Mouse (Mus musculus) forebrain, embryonic 15.5 days (tissue): ENCODE data around the gene Maco1. TPM values are rescaled to one million over a fixed set of nuclear protein-coding genes. Genes with fewer than 3 reads are reported as not detected.
"Not testable (repeated sequence)": the region's sequence is repeated elsewhere in the genome, so short reads cannot be mapped to it uniquely, and the experiment has no call there.

Source experiments
- ATAC-seq: fragments of 200-750 bp; cut with Nextera tagmentation; replicated peaks from 2 replicates; pipeline ENCODE4 v1.8.0; 2017; ENCODE audit warnings: mild to moderate bottlenecking, moderate TSS enrichment, moderate library complexity
- H3K27ac ChIP-seq: fragments of 300-500 bp; sonication (generic); replicated peaks from 2 replicates; pipeline ENCODE4 v1.5.1; 2015; ENCODE audit warnings: mild to moderate bottlenecking, inconsistent platforms
- H3K27me3 ChIP-seq: fragments of 300-500 bp; sonication (generic); 2 replicates; pipeline ENCODE4 v1.6.1; 2015; ENCODE audit warnings: inconsistent platforms
- H3K36me3 ChIP-seq: fragments of 300-500 bp; sonication (generic); 2 replicates; pipeline ENCODE4 v1.6.1; 2015; ENCODE audit warnings: mild to moderate bottlenecking, inconsistent platforms
- H3K4me1 ChIP-seq: fragments of 300-500 bp; sonication (generic); 2 replicates; pipeline ENCODE4 v1.6.1; 2015; ENCODE audit warnings: inconsistent platforms
- H3K4me2 ChIP-seq: fragments of 300-500 bp; sonication (generic); replicated peaks from 2 replicates; pipeline ENCODE4 v1.6.1; 2015; ENCODE audit warnings: mild to moderate bottlenecking, inconsistent platforms
- H3K4me3 ChIP-seq: fragments of 300-500 bp; sonication (generic); 2 replicates; pipeline ENCODE4 v1.5.1; 2015; ENCODE audit warnings: mild to moderate bottlenecking, inconsistent platforms
- H3K9ac ChIP-seq: fragments of 300-500 bp; sonication (generic); replicated peaks from 2 replicates; pipeline ENCODE4 v1.6.1; 2015; ENCODE audit warnings: mild to moderate bottlenecking, inconsistent platforms
- H3K9me3 ChIP-seq: fragments of 300-500 bp; sonication (generic); 2 replicates; pipeline ENCODE4 v1.6.1; 2016; ENCODE audit warnings: inconsistent platforms
- WGBS: fragments of 180-500 bp; shearing (Covaris S2); methylation state at CpG from one replicate; pipeline ENCODE4 v1.1.7; 2015; ENCODE audit warnings: mixed read lengths; 5-methylcytosine and 5-hydroxymethylcytosine counted together
- polyA plus RNA-seq: library from polyadenylated mRNA; unstranded; fragments of >200 nt; fragmentation: Nextera tagmentation; extraction: Ambion mirVana; gene quantifications from 2 replicates; pipeline ENCODE4 v1.2.1, GENCODE M21; 2015

Maco1 gene
- polyA plus RNA-seq, 1 experiment from 2014 or later: 112 TPM

- 91% methylated on average over 1 of the region's 1 CpGs for WGBS
- no peak for ATAC-seq
- Histone ChIP-seq H3K9me3 (no peaks in the 10 kb centered on the region), H3K9ac (no peak overlapping the region), H3K4me3 (no peak overlapping the region), H3K4me1 (0 out of 2 replicates have a peak, but pooled peaks cover 3% of the 10 kb centered on the region), H3K36me3 (peaks cover 11% of the 10 kb centered on the region), H3K4me2 (no peak overlapping the region), H3K27ac (no peak overlapping the region), H3K27me3 (no peaks in the 10 kb centered on the region)
Observed at GRCm38 (mm10) chr4:134838221-134838620, 14.9 kb downstream of the Maco1 start.

DNA sequence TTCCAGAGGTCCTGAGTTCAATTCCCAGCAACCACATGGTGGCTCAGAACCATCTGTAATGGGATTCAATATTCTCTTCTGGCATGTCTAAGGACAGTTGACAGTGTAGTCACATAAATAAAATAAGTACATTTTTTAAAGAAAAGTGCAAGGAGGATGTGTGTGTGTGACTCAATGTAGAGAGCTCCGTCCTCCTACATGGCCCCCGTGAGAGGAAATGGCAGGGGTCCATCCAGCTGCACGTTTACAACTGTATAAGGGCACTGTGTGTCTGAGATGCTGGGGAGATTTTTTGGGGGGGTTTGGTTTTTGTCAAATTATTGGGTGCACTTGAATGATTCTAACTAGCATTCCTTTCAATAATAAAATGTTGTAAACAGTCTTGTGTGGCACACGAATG lies 17.7 kb downstream of the Maco1 start:
- Histone ChIP-seq H3K4me2 (no peak overlapping the region), H3K4me3 (no peak overlapping the region), H3K4me1 (0 out of 2 replicates have a peak, but pooled peaks cover 3% of the 10 kb centered on the region), H3K27me3 (no peaks in the 10 kb centered on the region), H3K9ac (no peak overlapping the region), H3K27ac (no peak overlapping the region), H3K9me3 (no peaks in the 10 kb centered on the region), H3K36me3 (peaks cover 31% of the 10 kb centered on the region)
- no peak for ATAC-seq
- 87% methylated on average over 4 of the region's 4 CpGs for WGBS

DNA sequence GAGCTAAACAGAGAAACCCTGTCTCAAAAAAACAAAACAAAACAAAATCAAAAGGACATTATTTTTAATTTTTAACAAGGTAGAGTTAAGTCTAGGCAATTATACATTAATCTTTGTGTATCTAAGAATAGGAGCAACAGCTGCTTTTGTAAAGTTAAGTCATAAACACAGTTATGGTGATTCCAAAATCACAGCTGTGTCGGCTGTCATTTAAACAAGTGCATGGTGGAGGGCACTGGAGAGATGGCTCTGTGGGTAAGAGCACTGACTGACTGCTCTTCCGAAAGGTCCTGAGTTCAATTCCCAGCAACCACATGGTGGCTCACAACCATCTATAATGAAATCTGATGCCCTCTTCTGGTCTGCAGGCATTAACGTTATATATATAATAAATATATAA lies 21.2 kb downstream of the Maco1 start:
- Histone ChIP-seq H3K4me3 (no peak overlapping the region), H3K9ac (no peak overlapping the region), H3K9me3 (no peaks in the 10 kb centered on the region), H3K27me3 (no peaks in the 10 kb centered on the region), H3K4me2 (no peak overlapping the region), H3K27ac (no peak overlapping the region), H3K36me3 (peaks cover 51% of the 10 kb centered on the region), H3K4me1 (no peaks in the 10 kb centered on the region)
- WGBS: 89% methylated on average over 3 of the region's 3 CpGs
- no peak for ATAC-seq

GRCm38 (mm10) chr4:134827806-134828205 lies 25.3 kb downstream of the Maco1 start:
- H3K36me3 ChIP-seq: peaks cover 59% of the 10 kb centered on the region
- H3K9me3 ChIP-seq: no peaks in the 10 kb centered on the region
- H3K27ac ChIP-seq: no peak overlapping the region
- H3K9ac ChIP-seq: no peak overlapping the region
- H3K4me1 ChIP-seq: peaks cover 6% of the 10 kb centered on the region; the same call in 1 of the 2 replicates
- H3K4me3 ChIP-seq: no peak overlapping the region
- no peaks in the 10 kb centered on the region for H3K27me3 ChIP-seq
- no peak for ATAC-seq
- WGBS: 94% methylated on average over 11 of the region's 11 CpGs
- H3K4me2 ChIP-seq: no peak overlapping the region

DNA sequence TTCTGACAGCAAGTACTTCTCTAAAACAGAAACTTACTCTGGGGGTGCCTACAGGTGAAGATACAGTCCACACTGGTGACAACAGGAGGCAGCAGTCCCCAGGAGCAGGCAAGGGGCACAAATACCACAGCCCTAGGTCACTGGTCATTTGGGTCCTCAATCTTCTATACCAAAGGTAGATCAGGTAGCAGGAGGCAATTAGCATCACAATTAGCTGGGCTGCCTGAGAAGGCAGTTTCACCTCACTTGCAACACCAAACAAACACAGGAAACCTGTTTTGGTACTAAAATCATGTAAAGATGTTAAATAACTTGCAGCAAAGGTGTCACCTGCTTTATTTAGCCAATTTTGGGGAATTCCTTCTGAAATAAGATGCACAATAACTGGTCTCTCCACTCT lies 26.8 kb downstream of the Maco1 start:
- Histone ChIP-seq H3K36me3 (peaks cover 50% of the 10 kb centered on the region), H3K4me2 (no peak overlapping the region), H3K9me3 (no peaks in the 10 kb centered on the region), H3K4me1 (peaks cover 6% of the 10 kb centered on the region; the same call in 1 of the 2 replicates), H3K9ac (no peak overlapping the region), H3K4me3 (no peak overlapping the region), H3K27ac (no peak overlapping the region), H3K27me3 (no peaks in the 10 kb centered on the region)
- no peak for ATAC-seq

GRCm38 (mm10) chr4:134825864-134826263 lies 27.3 kb downstream of the Maco1 start:
- H3K36me3 ChIP-seq: peaks cover 47% of the 10 kb centered on the region
- H3K4me1 ChIP-seq, H3K4me2 ChIP-seq, H3K4me3 ChIP-seq, H3K9ac ChIP-seq, H3K27ac ChIP-seq, H3K27me3 ChIP-seq, ATAC-seq, H3K9me3 ChIP-seq: not testable (repeated sequence)
- 97% methylated on average over 11 of the region's 11 CpGs for WGBS

GRCm38 (mm10) chr4:134823560-134823959 lies 29.6 kb downstream of the Maco1 start:
- Histone ChIP-seq H3K9me3 (no peaks in the 10 kb centered on the region), H3K27me3 (no peaks in the 10 kb centered on the region), H3K9ac (no peak overlapping the region), H3K4me2 (no peak overlapping the region), H3K4me1 (peaks cover 6% of the 10 kb centered on the region; the same call in 1 of the 2 replicates), H3K36me3 (peaks cover 38% of the 10 kb centered on the region), H3K4me3 (no peak overlapping the region), H3K27ac (no peak overlapping the region)
- ATAC-seq: no peak
- 70% methylated on average over 2 of the region's 2 CpGs for WGBS

GRCm38 (mm10) chr4:134821061-134821460 lies 32.1 kb downstream of the Maco1 start:
- no peaks in the 10 kb centered on the region for H3K9me3 ChIP-seq
- no peak overlapping the region for H3K4me3 ChIP-seq
- WGBS: 86% methylated on average over 1 of the region's 1 CpGs
- peaks cover 20% of the 10 kb centered on the region for H3K36me3 ChIP-seq
- no peak overlapping the region for H3K27ac ChIP-seq
- H3K27me3 ChIP-seq: no peaks in the 10 kb centered on the region
- H3K4me2 ChIP-seq: no peak overlapping the region
- peaks cover 6% of the 10 kb centered on the region; the same call in 1 of the 2 replicates for H3K4me1 ChIP-seq
- no peak overlapping the region for H3K9ac ChIP-seq
- no peak for ATAC-seq

- Histone ChIP-seq H3K9ac (no peak overlapping the region), H3K9me3 (no peaks in the 10 kb centered on the region), H3K4me2 (no peak overlapping the region), H3K4me3 (no peak overlapping the region), H3K27me3 (no peaks in the 10 kb centered on the region), H3K36me3 (peaks cover 7% of the 10 kb centered on the region; the same call in 1 of the 2 replicates), H3K4me1 (no peaks in the 10 kb centered on the region), H3K27ac (no peak overlapping the region)
- no peak for ATAC-seq
- WGBS: 90% methylated on average over 4 of the region's 4 CpGs
Observed at GRCm38 (mm10) chr4:134817706-134818105, 35.4 kb downstream of the Maco1 start.

DNA sequence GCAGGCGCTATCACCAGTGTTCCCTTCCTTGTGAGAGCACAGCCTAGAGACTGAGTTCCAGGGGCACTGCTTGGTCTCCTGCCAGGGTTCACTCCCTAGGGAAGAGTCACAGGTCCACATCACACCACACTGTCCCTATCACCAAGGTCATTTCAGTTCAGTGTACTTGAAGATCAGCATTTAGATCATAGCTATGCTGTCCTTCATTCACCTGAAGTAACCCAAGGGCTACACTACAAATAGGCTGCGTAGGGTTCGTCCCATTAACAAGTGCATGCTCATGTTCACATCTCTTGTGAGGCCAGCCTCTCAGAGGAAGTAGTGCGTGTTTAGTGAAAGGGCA lies 38.9 kb downstream of the Maco1 start:
- Histone ChIP-seq H3K36me3 (peaks cover 38% of the 10 kb centered on the region), H3K4me2 (no peak overlapping the region), H3K27ac (no peak overlapping the region), H3K4me1 (no peaks in the 10 kb centered on the region), H3K9ac (no peak overlapping the region), H3K27me3 (no peaks in the 10 kb centered on the region), H3K4me3 (no peak overlapping the region), H3K9me3 (no peaks in the 10 kb centered on the region)
- 86% methylated on average over 4 of the region's 4 CpGs for WGBS
- no peak for ATAC-seq

- no peak overlapping the region for H3K27ac ChIP-seq
- H3K9me3 ChIP-seq: no peaks in the 10 kb centered on the region
- no peak overlapping the region for H3K4me3 ChIP-seq
- no peak overlapping the region for H3K4me2 ChIP-seq
- H3K36me3 ChIP-seq: peaks cover 44% of the 10 kb centered on the region
- ATAC-seq: no peak
- no peaks in the 10 kb centered on the region for H3K4me1 ChIP-seq
- no peak overlapping the region for H3K9ac ChIP-seq
- 92% methylated on average over 17 of the region's 17 CpGs for WGBS
- H3K27me3 ChIP-seq: no peaks in the 10 kb centered on the region
Observed at GRCm38 (mm10) chr4:134813406-134814228, 39.5 kb downstream of the Maco1 start.

GRCm38 (mm10) chr4:134804765-134805164 lies 48.4 kb downstream of the Maco1 start:
- ATAC-seq: no peak
- H3K9ac ChIP-seq: no peak overlapping the region
- H3K27me3 ChIP-seq: no peaks in the 10 kb centered on the region
- no peak overlapping the region for H3K27ac ChIP-seq
- H3K9me3 ChIP-seq: no peaks in the 10 kb centered on the region
- peaks cover 2% of the 10 kb centered on the region; the same call in 1 of the 2 replicates for H3K4me1 ChIP-seq
- H3K36me3 ChIP-seq: peaks cover 80% of the 10 kb centered on the region
- H3K4me3 ChIP-seq: no peak overlapping the region
- WGBS: 76% methylated on average over 5 of the region's 5 CpGs
- H3K4me2 ChIP-seq: no peak overlapping the region

- Histone ChIP-seq H3K4me2 (no peak overlapping the region), H3K36me3 (peaks cover 62% of the 10 kb centered on the region), H3K9ac (no peak overlapping the region), H3K27me3 (no peaks in the 10 kb centered on the region), H3K27ac (no peak overlapping the region), H3K4me1 (peaks cover 3% of the 10 kb centered on the region; the same call in 1 of the 2 replicates), H3K9me3 (no peaks in the 10 kb centered on the region), H3K4me3 (no peak overlapping the region)
- WGBS: 95% methylated on average over 3 of the region's 3 CpGs
- ATAC-seq: no peak
Observed at GRCm38 (mm10) chr4:134802765-134803164, 50.4 kb downstream of the Maco1 start.
